Mouse (Mus musculus): ENCODE data around the gene Uckl1. TPM values are rescaled to one million over a fixed set of nuclear protein-coding genes. Genes with fewer than 3 reads are reported as not detected.

The Uckl1 gene
- polyA plus RNA-seq, 1 experiment from 2014 or later = 62.0 TPM

GRCm38 (mm10) chr2:181588229-181588780, 3.6 kb upstream of the Uckl1 start:
- Histone ChIP-seq H3K9me3 (no peaks in the 10 kb centered on the region), H3K36me3 (peaks cover 71% of the 10 kb centered on the region), H3K27me3 (no peaks in the 10 kb centered on the region), H3K4me3 (no peak overlapping the region), H3K4me2 (no peak overlapping the region), H3K9ac (no peak overlapping the region), H3K4me1 (replicated peaks) (peaks cover 26% of the 10 kb centered on the region), H3K27ac (replicated peaks) (no peak overlapping the region)
- WGBS = 89% methylated on average over 11 of the region's 11 CpGs
- ATAC-seq (ENCODE audit: low FRiP score, low read depth) = no peak

DNA sequence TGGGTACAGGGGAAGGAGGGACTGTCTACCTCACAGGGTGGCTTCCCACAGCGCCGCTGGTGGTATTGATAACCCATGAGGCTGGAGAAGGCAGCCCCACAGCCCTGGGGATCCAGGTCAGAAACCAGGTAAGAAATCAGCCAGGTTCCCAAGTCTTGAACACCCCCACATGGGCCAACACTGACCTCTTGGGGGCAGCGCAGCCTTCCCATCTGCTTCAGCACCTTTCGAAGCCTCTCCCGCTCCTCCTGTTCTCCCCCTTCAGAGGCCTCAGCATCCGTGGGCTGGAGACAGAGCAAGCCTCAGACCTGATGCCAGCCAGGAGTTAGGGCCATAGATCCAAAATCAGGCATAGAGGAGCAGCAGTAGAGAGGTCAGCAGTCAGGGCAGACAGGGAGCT, 3.1 kb upstream of the Uckl1 start:
- no peak for ATAC-seq (ENCODE audit: low FRiP score, low read depth)

DNA sequence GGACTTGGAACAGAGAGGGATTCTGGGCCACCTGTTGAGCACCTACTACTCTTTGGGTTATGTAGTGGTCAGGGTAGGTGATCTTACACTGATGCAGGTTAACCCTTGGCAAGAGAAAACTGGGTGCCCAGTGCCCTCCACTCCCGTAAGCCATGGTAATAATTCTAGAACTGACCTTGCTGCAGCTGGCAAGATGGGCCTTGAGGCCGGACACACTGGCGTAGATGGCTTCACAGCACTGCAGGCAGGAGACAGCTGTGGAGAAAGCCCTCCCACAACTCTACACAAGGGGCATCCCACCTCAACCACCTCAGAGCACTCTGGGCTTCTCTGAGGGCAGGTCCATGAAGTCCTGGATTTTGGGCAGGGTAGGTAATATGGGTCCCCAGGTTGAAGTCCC, 1.4 kb upstream of the Uckl1 start:
- Histone ChIP-seq H3K27ac (replicated peaks) (no peak overlapping the region), H3K9ac (no peak overlapping the region), H3K36me3 (peaks cover 71% of the 10 kb centered on the region), H3K4me2 (no peak overlapping the region), H3K4me1 (replicated peaks) (peaks cover 27% of the 10 kb centered on the region), H3K4me3 (no peak overlapping the region), H3K27me3 (no peaks in the 10 kb centered on the region), H3K9me3 (no peaks in the 10 kb centered on the region)
- 97% methylated on average over 3 of the region's 3 CpGs for WGBS
- ATAC-seq (ENCODE audit: low FRiP score, low read depth) = no peak

More for the DNA sequence above, 3.1 kb upstream of the Uckl1 start:
- Histone ChIP-seq H3K36me3 (peaks cover 71% of the 10 kb centered on the region), H3K9ac (no peak overlapping the region), H3K9me3 (no peaks in the 10 kb centered on the region), H3K27ac (replicated peaks) (no peak overlapping the region), H3K4me1 (replicated peaks) (peaks cover 21% of the 10 kb centered on the region), H3K4me2 (no peak overlapping the region), H3K4me3 (no peak overlapping the region), H3K27me3 (no peaks in the 10 kb centered on the region)
- 84% methylated on average over 6 of the region's 6 CpGs for WGBS

DNA sequence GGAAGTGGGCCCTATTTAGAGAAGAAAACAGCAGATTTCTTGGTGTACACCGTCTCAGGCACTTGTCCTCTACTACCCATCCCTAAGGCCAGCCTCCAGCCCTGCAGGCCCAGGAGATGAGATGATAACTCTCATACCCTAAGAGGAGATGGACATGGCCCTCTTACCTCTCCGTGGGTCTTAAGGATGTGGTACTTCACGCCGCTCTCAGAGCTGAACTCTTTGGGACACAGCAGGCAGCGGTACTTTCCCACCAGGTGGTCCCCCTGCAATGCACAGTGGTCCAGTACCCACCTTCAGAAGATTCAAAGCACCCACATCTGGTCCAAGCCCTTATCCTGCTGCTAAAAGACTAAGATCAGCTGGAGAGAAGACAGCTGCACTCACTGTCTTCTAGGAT, 814 bp upstream of the Uckl1 start:
- Histone ChIP-seq H3K9ac (no peak overlapping the region), H3K9me3 (no peaks in the 10 kb centered on the region), H3K27ac (replicated peaks) (no peak overlapping the region), H3K36me3 (peaks cover 69% of the 10 kb centered on the region), H3K4me3 (no peak overlapping the region), H3K27me3 (no peaks in the 10 kb centered on the region), H3K4me2 (no peak overlapping the region), H3K4me1 (replicated peaks) (peaks cover 27% of the 10 kb centered on the region)
- no peak for ATAC-seq (ENCODE audit: low FRiP score, low read depth)
- 92% methylated on average over 5 of the region's 5 CpGs for WGBS

GRCm38 (mm10) chr2:181583460-181584257, 1.0 kb downstream of the Uckl1 start:
- Histone ChIP-seq H3K9ac (no peak overlapping the region), H3K4me1 (replicated peaks) (peaks cover 37% of the 10 kb centered on the region), H3K9me3 (no peaks in the 10 kb centered on the region), H3K4me2 (no peak overlapping the region), H3K36me3 (peaks cover 50% of the 10 kb centered on the region), H3K27ac (replicated peaks) (no peak overlapping the region), H3K4me3 (no peak overlapping the region), H3K27me3 (no peaks in the 10 kb centered on the region)
- WGBS = 89% methylated on average over 3 of the region's 3 CpGs
- ATAC-seq (ENCODE audit: low FRiP score, low read depth) = no peak

DNA sequence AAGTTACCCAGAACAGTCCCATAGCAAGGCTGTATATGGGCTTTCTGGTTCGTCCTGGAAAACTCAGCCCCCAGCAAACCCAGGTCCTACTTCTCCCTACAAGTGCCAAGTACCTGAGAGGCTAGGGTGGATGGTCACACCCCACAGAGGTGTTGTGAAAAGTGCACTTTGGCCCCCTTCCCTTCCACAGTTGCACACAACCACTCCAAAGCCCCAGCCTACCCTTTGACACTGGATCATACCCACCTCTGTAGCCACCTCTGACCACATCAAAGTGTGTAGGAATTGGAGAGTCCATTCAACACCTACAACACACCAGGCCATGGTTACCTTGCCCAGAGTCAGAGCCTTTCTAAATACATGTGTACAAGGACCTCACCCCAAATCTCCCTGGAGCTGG, 1.8 kb downstream of the Uckl1 start:
- Histone ChIP-seq H3K4me2 (no peak overlapping the region), H3K4me3 (no peak overlapping the region), H3K9me3 (no peaks in the 10 kb centered on the region), H3K36me3 (peaks cover 43% of the 10 kb centered on the region), H3K27me3 (no peaks in the 10 kb centered on the region), H3K27ac (replicated peaks) (no peak overlapping the region), H3K9ac (no peak overlapping the region), H3K4me1 (replicated peaks) (peaks cover 44% of the 10 kb centered on the region)
- no peak for ATAC-seq (ENCODE audit: low FRiP score, low read depth)
- 92% methylated on average over 1 of the region's 1 CpGs for WGBS

DNA sequence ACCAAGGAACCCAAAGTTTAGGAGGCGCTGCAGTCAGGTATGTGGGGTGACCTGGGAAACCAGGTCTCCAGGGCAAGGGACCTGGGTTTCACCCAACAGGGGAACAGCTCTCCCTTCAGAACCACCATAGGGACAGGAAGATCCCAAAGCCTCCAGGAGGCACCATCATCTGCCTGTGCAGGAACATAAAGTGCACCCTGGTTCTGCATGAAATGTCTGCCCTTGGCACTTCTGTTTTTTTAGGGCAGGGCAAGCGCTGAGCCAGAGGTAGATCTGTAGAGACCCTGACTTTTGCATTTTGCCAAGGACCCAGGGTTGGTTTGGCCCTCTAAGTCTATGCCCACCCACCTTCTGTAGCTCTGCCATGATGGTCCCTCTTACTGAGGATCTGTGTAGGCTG, 2.3 kb downstream of the Uckl1 start:
- Histone ChIP-seq H3K9ac (peak overlapping the region; percentile 89; the same call in 1 of the 2 replicates), H3K27ac (replicated peaks) (peak overlapping the region; percentile 93), H3K4me2 (peak overlapping the region; percentile 98), H3K36me3 (peaks cover 39% of the 10 kb centered on the region), H3K4me1 (replicated peaks) (peaks cover 50% of the 10 kb centered on the region), H3K9me3 (no peaks in the 10 kb centered on the region), H3K27me3 (no peaks in the 10 kb centered on the region), H3K4me3 (peak overlapping the region; percentile 62; the same call in 1 of the 2 replicates)
- no peak for ATAC-seq (ENCODE audit: low FRiP score, low read depth)
- WGBS = 85% methylated on average over 2 of the region's 2 CpGs

GRCm38 (mm10) chr2:181581402-181582120, 3.1 kb downstream of the Uckl1 start:
- Histone ChIP-seq H3K4me2 (peak overlapping the region; percentile 98), H3K36me3 (peaks cover 31% of the 10 kb centered on the region), H3K9ac (peak overlapping the region; percentile 89), H3K4me1 (replicated peaks) (peaks cover 58% of the 10 kb centered on the region), H3K27me3 (no peaks in the 10 kb centered on the region), H3K27ac (replicated peaks) (peak overlapping the region; percentile 93), H3K9me3 (no peaks in the 10 kb centered on the region), H3K4me3 (peak overlapping the region; percentile 62)
- WGBS = under 1% methylated on average over 49 of the region's 49 CpGs
- peak; percentile 77 for ATAC-seq (ENCODE audit: low FRiP score, low read depth)

DNA sequence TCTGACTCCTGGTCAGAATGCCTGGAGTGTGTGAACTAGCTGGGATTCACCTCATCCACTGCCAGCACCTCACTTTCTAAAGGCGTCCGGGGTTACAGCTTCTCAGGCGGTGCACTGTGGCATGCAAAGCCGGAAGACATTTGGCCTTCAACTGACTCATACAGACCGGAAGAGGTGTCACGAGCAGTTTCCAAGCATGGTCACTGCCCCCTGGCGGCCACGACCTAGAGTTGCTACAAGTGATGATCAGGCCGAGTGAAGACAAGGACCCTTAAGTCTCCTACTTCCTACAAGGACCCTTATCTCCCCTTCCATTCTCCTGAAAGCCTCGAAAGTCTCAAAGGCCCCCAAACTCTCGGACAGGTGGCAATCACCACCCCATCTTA, 3.7 kb downstream of the Uckl1 start:
- H3K4me2 ChIP-seq = peak overlapping the region; percentile 98
- peaks cover 58% of the 10 kb centered on the region for H3K4me1 ChIP-seq (replicated peaks)
- peaks cover 26% of the 10 kb centered on the region for H3K36me3 ChIP-seq
- ATAC-seq (ENCODE audit: low FRiP score, low read depth) = peak; percentile 67
- peak overlapping the region; percentile 89 for H3K9ac ChIP-seq
- WGBS = under 1% methylated on average over 11 of the region's 11 CpGs
- peak overlapping the region; percentile 93 for H3K27ac ChIP-seq (replicated peaks)
- H3K27me3 ChIP-seq = no peaks in the 10 kb centered on the region
- H3K4me3 ChIP-seq = peak overlapping the region; percentile 62
- no peaks in the 10 kb centered on the region for H3K9me3 ChIP-seq

GRCm38 (mm10) chr2:181580131-181580772, 4.4 kb downstream of the Uckl1 start:
- peak overlapping the region; percentile 89; the same call in 1 of the 2 replicates for H3K9ac ChIP-seq
- H3K36me3 ChIP-seq = peaks cover 18% of the 10 kb centered on the region
- no peaks in the 10 kb centered on the region for H3K27me3 ChIP-seq
- H3K9me3 ChIP-seq = no peaks in the 10 kb centered on the region
- ATAC-seq (ENCODE audit: low FRiP score, low read depth) = no peak
- H3K27ac ChIP-seq (replicated peaks) = peak overlapping the region; percentile 93; the same call in 1 of the 2 replicates
- H3K4me3 ChIP-seq = peak overlapping the region; percentile 62
- peaks cover 58% of the 10 kb centered on the region for H3K4me1 ChIP-seq (replicated peaks)
- 83% methylated on average over 5 of the region's 5 CpGs for WGBS
- peak overlapping the region; percentile 98 for H3K4me2 ChIP-seq

DNA sequence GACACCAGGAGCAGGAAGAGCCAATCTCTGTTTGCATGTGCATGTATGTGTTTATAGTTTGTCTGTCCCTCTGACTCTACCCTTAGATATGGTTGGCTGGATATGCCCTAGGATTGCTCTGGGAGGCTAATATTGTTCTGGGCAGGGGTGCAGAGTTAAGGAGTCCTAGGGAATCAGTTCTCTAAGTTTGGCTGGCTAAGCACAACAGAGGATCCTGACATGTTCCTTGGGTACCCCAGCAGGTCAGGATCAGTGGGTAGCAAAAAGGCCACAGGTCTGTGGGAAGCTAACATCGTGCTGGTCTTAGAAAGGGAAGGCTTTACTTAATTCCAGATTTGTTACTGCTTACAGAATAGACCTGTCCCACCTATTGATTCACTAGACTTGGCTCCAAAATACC, 5.0 kb downstream of the Uckl1 start:
- Histone ChIP-seq H3K36me3 (peaks cover 12% of the 10 kb centered on the region), H3K27ac (replicated peaks) (no peak overlapping the region), H3K9ac (no peak overlapping the region), H3K4me1 (replicated peaks) (peaks cover 58% of the 10 kb centered on the region), H3K4me3 (no peak overlapping the region), H3K27me3 (no peaks in the 10 kb centered on the region), H3K4me2 (no peak overlapping the region), H3K9me3 (no peaks in the 10 kb centered on the region)
- 100% methylated on average over 1 of the region's 1 CpGs for WGBS
- ATAC-seq (ENCODE audit: low FRiP score, low read depth) = no peak
